Mouse (Mus musculus) kidney, adult 2 months (tissue): ENCODE results near the gene Ffar2. TPM values are rescaled to one million over a fixed set of nuclear protein-coding genes. Genes with fewer than 3 reads are reported as not detected.
A peak's percentile ranks its signal among the peaks of the same experiment; 100 is the strongest.
"Not testable (repeated sequence)": the region's sequence is repeated elsewhere in the genome, so short reads cannot be mapped to it uniquely, and the experiment has no call there.

ENCODE experiments used
- DNase-seq: peaks from one replicate; pipeline ENCODE4 v3.0.0; 2021
- H3K27ac ChIP-seq: fragments of 200-500 bp; 2 replicates; pipeline ENCODE4 v1.5.1; 2012; ENCODE audit warnings: low read depth, low read length, control low read depth, inconsistent platforms; ENCODE audit not compliant: insufficient read depth
- H3K27me3 ChIP-seq: fragments of 200-500 bp; replicated peaks from 2 replicates; pipeline ENCODE4 v1.6.1; 2012; ENCODE audit warnings: mild to moderate bottlenecking, moderate library complexity, low read length, inconsistent platforms; ENCODE audit not compliant: control insufficient read depth, insufficient read depth
- H3K36me3 ChIP-seq: fragments of 200-500 bp; 2 replicates; pipeline ENCODE4 v1.6.1; 2012; ENCODE audit warnings: mild to moderate bottlenecking, moderate library complexity, low read length, inconsistent platforms; ENCODE audit not compliant: control insufficient read depth, insufficient read depth
- H3K4me1 ChIP-seq: fragments of 200-500 bp; 2 replicates; pipeline ENCODE4 v1.6.1; 2011; ENCODE audit warnings: low read length; ENCODE audit not compliant: control insufficient read depth, insufficient read depth
- H3K4me3 ChIP-seq: fragments of 200-500 bp; 2 replicates; pipeline ENCODE4 v1.5.1; 2011; ENCODE audit warnings: mild to moderate bottlenecking, low read depth, low read length, control low read depth; ENCODE audit not compliant: insufficient read depth
- CTCF ChIP-seq: fragments of 200-500 bp; conservative IDR thresholded peaks from 2 replicates; pipeline ENCODE4 v1.5.1; 2011; ENCODE audit warnings: low read depth, mild to moderate bottlenecking, control low read depth, low read length, moderate library complexity, mixed read lengths; ENCODE audit not compliant: insufficient read depth, insufficient read length
- POLR2A ChIP-seq: fragments of 200-500 bp; IDR thresholded peaks from one replicate; pipeline ENCODE4 v1.6.1; 2011; ENCODE audit warnings: low read depth, low read length, control low read depth
- WGBS: fragments of 180-500 bp; shearing (Covaris S2); methylation state at CpG from one replicate; pipeline ENCODE4 v1.1.7; 2018; 5-methylcytosine and 5-hydroxymethylcytosine counted together
- polyA plus RNA-seq: library from polyadenylated mRNA; depleted of rRNA; stranded (reverse); fragments of >200 nt; gene quantifications from 2 replicates; pipeline ENCODE4 v1.2.3, GENCODE M21; 2012

Gene Ffar2
- polyA plus RNA-seq, 1 experiment, result 1.2 TPM

- H3K27me3 ChIP-seq, result no peaks in the 10 kb centered on the region
- DNase-seq, result peak; percentile 27
- H3K4me3 ChIP-seq, result no peak overlapping the region
- no peak overlapping the region for H3K27ac ChIP-seq
- TF ChIP-seq POLR2A (no peak), CTCF (no peak)
- H3K36me3 ChIP-seq, result no peaks in the 10 kb centered on the region
- 72% methylated on average over 4 of the region's 4 CpGs for WGBS
- H3K4me1 ChIP-seq, result peaks cover 3% of the 10 kb centered on the region; the same call in 1 of the 2 replicates
Measured at GRCm38 (mm10) chr7:30841379-30841778, 17.8 kb upstream of the Ffar2 start.

- H3K27me3 ChIP-seq, result no peaks in the 10 kb centered on the region
- 69% methylated on average over 3 of the region's 3 CpGs for WGBS
- H3K36me3 ChIP-seq, result no peaks in the 10 kb centered on the region
- H3K4me3 ChIP-seq, result no peak overlapping the region
- peaks cover 3% of the 10 kb centered on the region; the same call in 1 of the 2 replicates for H3K4me1 ChIP-seq
- TF ChIP-seq CTCF, result no peak
- no peak overlapping the region for H3K27ac ChIP-seq
- DNase-seq, result no peak
Measured at GRCm38 (mm10) chr7:30840306-30840705, 16.7 kb upstream of the Ffar2 start.

GRCm38 (mm10) chr7:30837277-30837676 lies 13.7 kb upstream of the Ffar2 start:
- Histone ChIP-seq H3K4me1 (peaks cover 3% of the 10 kb centered on the region; the same call in 1 of the 2 replicates), H3K27me3 (no peaks in the 10 kb centered on the region), H3K27ac (no peak overlapping the region), H3K36me3 (no peaks in the 10 kb centered on the region), H3K4me3 (no peak overlapping the region)
- no peak for TF ChIP-seq CTCF
- no peak for TF ChIP-seq POLR2A
- no peak for DNase-seq

- H3K36me3 ChIP-seq, H3K4me1 ChIP-seq, DNase-seq, H3K4me3 ChIP-seq, H3K27me3 ChIP-seq, H3K27ac ChIP-seq: not testable (repeated sequence)
- 56% methylated on average over 8 of the region's 11 CpGs for WGBS
Measured at GRCm38 (mm10) chr7:30832684-30833083, 9.1 kb upstream of the Ffar2 start.

- H3K4me1 ChIP-seq, result no peaks in the 10 kb centered on the region
- no peak for DNase-seq
- H3K36me3 ChIP-seq, result no peaks in the 10 kb centered on the region
- H3K27me3 ChIP-seq, result no peaks in the 10 kb centered on the region
- 83% methylated on average over 14 of the region's 17 CpGs for WGBS
- H3K4me3 ChIP-seq, result no peak overlapping the region
- no peak for TF ChIP-seq POLR2A
- TF ChIP-seq CTCF, result no peak
- no peak overlapping the region for H3K27ac ChIP-seq
Measured at GRCm38 (mm10) chr7:30832261-30832660, 8.7 kb upstream of the Ffar2 start.

- 82% methylated on average over 3 of the region's 3 CpGs for WGBS
Measured at GRCm38 (mm10) chr7:30829428-30829827, 5.9 kb upstream of the Ffar2 start.

GRCm38 (mm10) chr7:30828871-30829270 lies 5.3 kb upstream of the Ffar2 start:
- not testable (repeated sequence) for H3K27me3 ChIP-seq, H3K4me3 ChIP-seq, H3K36me3 ChIP-seq, DNase-seq, H3K4me1 ChIP-seq, H3K27ac ChIP-seq

More at GRCm38 (mm10) chr7:30829428-30829827, 5.9 kb upstream of the Ffar2 start:
- TF ChIP-seq CTCF, result no peak
- TF ChIP-seq POLR2A, result no peak
- H3K4me3 ChIP-seq, result no peak overlapping the region
- no peaks in the 10 kb centered on the region for H3K4me1 ChIP-seq
- H3K27me3 ChIP-seq, result no peaks in the 10 kb centered on the region
- H3K27ac ChIP-seq, result no peak overlapping the region
- DNase-seq, result no peak
- H3K36me3 ChIP-seq, result no peaks in the 10 kb centered on the region

- TF ChIP-seq CTCF, result no peak
- TF ChIP-seq POLR2A, result no peak
- no peaks in the 10 kb centered on the region for H3K27me3 ChIP-seq
- no peak for DNase-seq
- H3K4me3 ChIP-seq, result no peak overlapping the region
- no peaks in the 10 kb centered on the region for H3K36me3 ChIP-seq
- 93% methylated on average over 10 of the region's 10 CpGs for WGBS
- H3K4me1 ChIP-seq, result no peaks in the 10 kb centered on the region
- H3K27ac ChIP-seq, result no peak overlapping the region
Measured at GRCm38 (mm10) chr7:30826660-30827059, 3.1 kb upstream of the Ffar2 start.
